Mouse (Mus musculus): ENCODE results near the gene Clec4g. TPM values are rescaled to one million over a fixed set of nuclear protein-coding genes. Genes with fewer than 3 reads are reported as not detected.
"Not testable (repeated sequence)": the region's sequence is repeated elsewhere in the genome, so short reads cannot be mapped to it uniquely, and the experiment has no call there.

The Clec4g gene
- not detected for polyA plus RNA-seq (2021)

GRCm38 (mm10) chr8:3720551-3720950 lies at the start of gene Clec4g:
Gene Clec4g (minus strand): TSS chr8:3720651.
- ChIA-PET CTCF (interaction anchor here (1.0 kb wide), 1 partner anchor 236 kb away, joined by 4 read pairs; no protein-coding TSS in a partner anchor), POLR2A (no interaction called here)

DNA sequence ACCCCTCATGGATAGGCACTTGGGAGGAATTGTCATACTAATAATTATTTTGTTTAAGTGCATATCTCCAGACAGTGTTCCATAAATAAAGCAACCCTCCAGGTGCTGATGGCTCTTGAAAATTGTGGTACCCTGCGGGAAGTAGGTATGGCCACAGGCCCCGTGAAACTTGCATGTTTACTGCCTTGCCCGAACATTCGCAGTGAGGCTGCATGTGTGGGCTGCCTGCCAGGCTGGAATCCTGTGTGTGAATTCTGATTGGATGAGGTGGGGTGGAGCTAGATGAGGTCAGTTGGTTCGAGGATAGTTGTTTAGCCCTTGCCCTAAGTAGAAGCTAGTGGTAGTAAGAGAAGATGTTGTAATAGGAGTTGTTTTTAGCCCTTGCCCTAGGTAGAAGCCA lies 48.2 kb upstream of the Clec4g start:
- POLR2A ChIA-PET: not testable (repeated sequence)

More at GRCm38 (mm10) chr8:3720551-3720950, at the start of gene Clec4g:
- no peak for TF ChIP-seq CTCF (IDR thresholded peaks at IDR 0.05)
- peaks cover 27% of the 10 kb centered on the region for H3K27me3 ChIP-seq
- in situ Hi-C loops (cut with MboI; ENCODE audit: low pct_unique_long_range_greater_than_20kb): loop anchor here (25.0 kb wide), 1 partner anchor 642 kb away; no protein-coding TSS in a partner anchor
- ATAC-seq (no peak), DNase-seq (ENCODE audit: low read depth, low spot score) (no peak)

GRCm38 (mm10) chr8:3754261-3754850 lies 33.9 kb upstream of the Clec4g start:
- peak; percentile 100 for ATAC-seq
- in situ Hi-C loops (cut with MboI; ENCODE audit: low pct_unique_long_range_greater_than_20kb): no loop called here
- peak; percentile 100 for DNase-seq (ENCODE audit: low read depth, low spot score)
- CTCF ChIA-PET: no interaction called here
- POLR2A ChIA-PET: interaction anchor here (0.6 kb wide), 1 partner anchor 165 kb away, joined by 4 read pairs; no protein-coding TSS in a partner anchor
- no peaks in the 10 kb centered on the region for H3K27me3 ChIP-seq
- no peak for TF ChIP-seq CTCF (IDR thresholded peaks at IDR 0.05)

More for the DNA sequence above, 48.2 kb upstream of the Clec4g start:
- CTCF ChIA-PET; H3K27me3 ChIP-seq; ATAC-seq; in situ Hi-C loops (cut with MboI; ENCODE audit: low pct_unique_long_range_greater_than_20kb); DNase-seq (ENCODE audit: low read depth, low spot score): not testable (repeated sequence)

DNA sequence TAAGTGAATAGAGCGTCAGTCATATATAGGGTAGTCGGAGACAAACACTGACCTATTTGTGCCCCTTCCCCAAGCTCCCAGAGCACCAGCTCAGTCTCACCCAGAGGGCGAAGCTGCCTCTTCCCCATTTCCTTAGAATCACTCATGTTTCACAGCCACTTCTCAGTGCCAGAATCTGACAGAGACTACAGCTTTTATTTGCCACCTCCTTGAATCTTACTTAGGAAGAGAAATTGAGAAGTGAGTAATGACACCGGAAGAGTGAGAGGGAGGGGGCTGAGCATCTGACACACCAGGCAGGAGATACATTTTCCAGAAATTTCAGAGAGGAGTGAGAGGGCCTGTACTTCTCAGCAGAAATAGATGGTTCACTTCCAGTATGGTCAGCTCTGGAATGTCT lies 28.3 kb upstream of the Clec4g start, which contains the start of gene Cd209a:
Gene Cd209a (minus strand): TSS at position 224 of the 400 bp plus-strand sequence.
- DNase-seq (ENCODE audit: low read depth, low spot score): no peak
- no peak for ATAC-seq
- no peak for TF ChIP-seq CTCF (IDR thresholded peaks at IDR 0.05)
- peaks cover 14% of the 10 kb centered on the region for H3K27me3 ChIP-seq
- POLR2A ChIA-PET: no interaction called here
- CTCF ChIA-PET: no interaction called here
- in situ Hi-C loops (cut with MboI; ENCODE audit: low pct_unique_long_range_greater_than_20kb): no loop called here

- no peak for ATAC-seq
- peaks cover 22% of the 10 kb centered on the region for H3K27me3 ChIP-seq
- no peak for TF ChIP-seq CTCF (IDR thresholded peaks at IDR 0.05)
- no peak for DNase-seq (ENCODE audit: low read depth, low spot score)
- in situ Hi-C loops (cut with MboI; ENCODE audit: low pct_unique_long_range_greater_than_20kb): no loop called here
- ChIA-PET CTCF (no interaction called here), POLR2A (no interaction called here)
Measured at GRCm38 (mm10) chr8:3736947-3737346, 16.5 kb upstream of the Clec4g start.

DNA sequence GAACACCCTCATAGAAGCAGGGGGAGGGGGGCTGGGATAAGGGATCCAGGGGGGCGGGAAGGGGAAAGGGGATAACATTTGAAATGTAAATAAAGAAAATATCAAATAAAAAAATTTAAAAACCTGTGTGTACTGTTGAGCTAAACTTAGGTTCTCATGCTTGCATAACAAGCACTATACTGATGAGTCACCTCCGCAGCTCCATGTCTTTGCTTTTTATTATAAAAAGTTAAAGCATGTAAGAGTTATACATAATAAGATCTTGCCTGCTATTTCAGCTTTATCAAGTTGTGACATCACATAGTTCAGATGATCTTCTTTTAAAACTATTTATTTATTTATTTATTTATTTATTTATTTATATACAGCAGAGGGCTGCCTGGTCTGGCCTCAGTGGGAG lies 15.1 kb upstream of the Clec4g start:
- DNase-seq (ENCODE audit: low read depth, low spot score) (no peak), ATAC-seq (no peak)
- H3K27me3 ChIP-seq: peaks cover 31% of the 10 kb centered on the region
- in situ Hi-C loops (cut with MboI; ENCODE audit: low pct_unique_long_range_greater_than_20kb): no loop called here
- ChIA-PET POLR2A (no interaction called here), CTCF (interaction anchor here (1.2 kb wide), 1 partner anchor 10 kb away, joined by 3 read pairs; no protein-coding TSS in a partner anchor)
- TF ChIP-seq CTCF (IDR thresholded peaks at IDR 0.05): no peak

GRCm38 (mm10) chr8:3734084-3734483 lies 13.6 kb upstream of the Clec4g start:
- ATAC-seq: no peak
- CTCF ChIA-PET: no interaction called here

GRCm38 (mm10) chr8:3721041-3721440 lies 590 bp upstream of the Clec4g start:
- in situ Hi-C loops (cut with MboI; ENCODE audit: low pct_unique_long_range_greater_than_20kb): loop anchor here (25.0 kb wide), 1 partner anchor 641 kb away; no protein-coding TSS in a partner anchor
- DNase-seq (ENCODE audit: low read depth, low spot score) (no peak), ATAC-seq (no peak)
- CTCF ChIA-PET: interaction anchor here (1.0 kb wide), 1 partner anchor 235 kb away, joined by 4 read pairs; no protein-coding TSS in a partner anchor
- POLR2A ChIA-PET: no interaction called here
- H3K27me3 ChIP-seq: peaks cover 24% of the 10 kb centered on the region
- no peak for TF ChIP-seq CTCF (IDR thresholded peaks at IDR 0.05)

More at GRCm38 (mm10) chr8:3734084-3734483, 13.6 kb upstream of the Clec4g start:
- in situ Hi-C loops (cut with MboI; ENCODE audit: low pct_unique_long_range_greater_than_20kb): no loop called here
- no peak for DNase-seq (ENCODE audit: low read depth, low spot score)
- peaks cover 25% of the 10 kb centered on the region for H3K27me3 ChIP-seq
- TF ChIP-seq CTCF (IDR thresholded peaks at IDR 0.05): no peak
- POLR2A ChIA-PET: no interaction called here

GRCm38 (mm10) chr8:3718559-3718958 lies 1.9 kb downstream of the Clec4g start:
- in situ Hi-C loops (cut with MboI; ENCODE audit: low pct_unique_long_range_greater_than_20kb): loop anchor here (10.0 to 25.0 kb wide), 2 partner anchors 246 to 644 kb away; no protein-coding TSS in a partner anchor
- TF ChIP-seq CTCF (IDR thresholded peaks at IDR 0.05): peak; percentile 98
- H3K27me3 ChIP-seq: peaks cover 31% of the 10 kb centered on the region
- ATAC-seq: peak; percentile 89
- ChIA-PET POLR2A (no interaction called here), CTCF (interaction anchor here (1.0 kb wide), 1 partner anchor 13 kb away, joined by 4 read pairs; no protein-coding TSS in a partner anchor)
- no peak for DNase-seq (ENCODE audit: low read depth, low spot score)

DNA sequence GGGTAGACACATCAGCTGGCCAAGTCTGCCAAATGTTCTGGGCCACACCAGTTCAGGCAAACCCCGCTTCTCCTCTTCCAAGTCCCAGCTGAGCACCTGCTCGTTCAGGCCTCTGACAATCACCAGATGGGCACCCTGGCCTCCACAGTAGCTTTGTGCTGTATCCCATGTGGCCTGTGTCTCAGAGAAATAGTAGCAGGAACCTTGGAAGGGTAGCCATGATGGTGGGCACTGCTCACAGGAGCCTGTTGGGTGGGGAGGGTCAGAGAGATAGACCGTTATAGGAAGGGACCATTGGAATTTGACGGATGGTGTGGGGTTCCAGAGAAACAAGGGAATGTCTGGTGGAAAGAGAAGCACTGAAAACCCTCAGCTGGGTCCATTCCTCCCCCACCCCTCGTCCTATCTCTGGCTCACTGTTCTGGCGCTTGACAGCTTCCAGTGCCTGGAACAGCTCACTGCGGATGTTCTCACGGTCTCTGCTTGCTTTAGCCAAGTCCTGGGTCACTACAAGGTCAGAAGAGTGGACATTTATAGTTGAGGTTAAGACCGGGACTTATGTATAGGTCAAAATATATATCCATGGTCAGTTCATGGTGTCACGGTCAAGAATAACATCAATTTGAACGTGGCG lies 3.0 kb downstream of the Clec4g start:
- CTCF ChIA-PET: interaction anchor here (1.0 kb wide), 1 partner anchor 14 kb away, joined by 4 read pairs; no protein-coding TSS in a partner anchor
- no peak for ATAC-seq
- DNase-seq (ENCODE audit: low read depth, low spot score): no peak
- POLR2A ChIA-PET: interaction anchor here (0.5 kb wide), 1 partner anchor 309 kb away, joined by 5 read pairs; no protein-coding TSS in a partner anchor
- peaks cover 22% of the 10 kb centered on the region for H3K27me3 ChIP-seq
- no peak for TF ChIP-seq CTCF (IDR thresholded peaks at IDR 0.05)
- in situ Hi-C loops (cut with MboI; ENCODE audit: low pct_unique_long_range_greater_than_20kb): loop anchor here (10.0 to 25.0 kb wide), 2 partner anchors 247 to 645 kb away; no protein-coding TSS in a partner anchor

DNA sequence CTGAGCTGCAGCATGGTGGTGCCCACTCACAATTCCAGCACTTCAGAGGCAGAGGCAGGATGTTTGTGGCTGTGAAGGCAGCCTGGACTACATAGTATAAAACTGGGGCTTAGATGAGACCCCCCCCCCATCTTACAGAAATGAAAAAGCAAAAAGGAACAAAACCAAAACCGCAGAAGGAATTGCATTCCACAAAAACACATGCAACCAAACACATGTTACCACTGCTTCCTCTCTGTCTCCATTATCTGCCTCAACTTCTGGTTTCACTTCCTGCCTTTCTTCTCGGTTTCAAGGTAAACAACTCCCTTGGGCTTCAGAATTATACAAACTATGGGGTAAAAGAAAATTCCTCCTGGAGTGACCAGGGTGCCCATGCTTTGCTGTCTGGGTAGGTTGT lies 8.8 kb downstream of the Clec4g start:
- no peak for DNase-seq (ENCODE audit: low read depth, low spot score)
- CTCF ChIA-PET: no interaction called here
- in situ Hi-C loops (cut with MboI; ENCODE audit: low pct_unique_long_range_greater_than_20kb): loop anchor here (10.0 to 25.0 kb wide), 2 partner anchors 253 to 651 kb away; no protein-coding TSS in a partner anchor
- POLR2A ChIA-PET: no interaction called here
- TF ChIP-seq CTCF (IDR thresholded peaks at IDR 0.05): no peak
- no peak for ATAC-seq
- peaks cover 46% of the 10 kb centered on the region for H3K27me3 ChIP-seq

Measured in Patski (cell line).